Mouse (Mus musculus): ENCODE data around the gene Cldn17. TPM values are rescaled to one million over a fixed set of nuclear protein-coding genes. Genes with fewer than 3 reads are reported as not detected.

The Cldn17 gene
- polyA plus RNA-seq, 1 experiment from 2014 or later = not detected

DNA sequence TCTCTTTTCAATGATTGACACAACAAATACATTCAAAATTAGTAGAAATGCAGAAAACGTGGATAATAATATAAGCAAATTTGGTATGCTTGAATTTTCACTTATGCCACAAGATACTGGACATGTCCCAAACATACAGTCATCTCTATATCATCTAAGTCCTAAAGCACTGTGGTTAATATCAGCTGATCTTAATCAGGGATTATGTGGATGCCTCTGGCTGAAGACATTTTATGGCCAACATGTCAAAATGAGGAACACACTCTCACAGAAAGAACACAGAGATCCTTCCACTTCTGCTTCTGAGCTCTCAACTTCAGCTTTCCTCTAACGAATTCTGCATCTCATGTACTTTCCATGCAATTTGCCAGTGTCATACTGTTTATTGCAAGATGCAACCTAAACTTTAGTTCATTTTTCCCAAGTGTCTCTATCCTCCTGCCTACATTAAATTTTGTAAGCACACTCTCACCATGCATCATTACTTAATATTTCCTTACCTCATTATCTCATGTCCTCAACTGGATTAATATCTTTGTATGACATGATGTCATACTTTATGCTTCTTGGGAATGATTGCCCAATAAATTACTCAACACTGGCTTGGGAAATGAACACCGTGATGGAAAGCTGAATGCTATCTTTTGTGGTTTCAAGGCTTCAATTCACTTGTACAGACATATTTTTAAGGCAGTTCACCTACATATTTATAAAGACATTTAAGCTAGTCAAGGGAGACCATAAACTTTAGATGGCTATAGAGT, 26.6 kb downstream of the Cldn17 start:
- TF ChIP-seq EP300 (IDR thresholded peaks at IDR 0.05) (no peak), CTCF (IDR thresholded peaks at IDR 0.05) (no peak)
- no peaks in the 10 kb centered on the region for H3K36me3 ChIP-seq (ENCODE audit: insufficient read depth, low read length)
- H3K9me3 ChIP-seq (ENCODE audit: low read length) = no peaks in the 10 kb centered on the region
- no peak overlapping the region for H3K4me3 ChIP-seq (ENCODE audit: low read depth, low read length)
- no peak for ATAC-seq
- no peak overlapping the region for H3K4me2 ChIP-seq (replicated peaks; ENCODE audit: low read depth, low read length)
- no peaks in the 10 kb centered on the region for H3K4me1 ChIP-seq (ENCODE audit: insufficient read depth, low read depth, low read length)
- no peaks in the 10 kb centered on the region for H3K27me3 ChIP-seq (replicated peaks; ENCODE audit: insufficient read depth, low read length)
- no peak overlapping the region for H3K27ac ChIP-seq (ENCODE audit: low read length)
- no peak for DNase-seq (ENCODE audit: low spot score)
- WGBS = 58% methylated on average over 3 of the region's 3 CpGs
- no peak overlapping the region for H3K9ac ChIP-seq (replicated peaks; ENCODE audit: low read depth)

DNA sequence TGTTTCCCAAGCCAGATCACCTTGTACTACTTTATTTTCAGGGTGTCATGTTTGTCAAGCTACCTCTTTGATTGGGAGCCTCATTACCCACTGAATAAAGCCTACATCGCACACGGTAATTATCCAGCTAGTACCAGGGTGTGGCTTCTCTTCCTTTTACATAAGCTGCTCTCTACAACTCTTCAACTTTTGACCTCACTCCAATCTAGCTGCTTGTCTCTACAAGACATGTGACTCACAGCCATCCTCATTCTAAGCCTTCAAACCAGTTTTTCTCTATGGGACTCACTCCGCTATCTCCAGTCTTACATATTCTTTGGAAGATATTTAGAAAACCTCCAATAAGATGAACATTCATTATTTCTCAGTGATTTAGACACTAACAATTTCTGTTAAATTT, 43.5 kb downstream of the Cldn17 start:
- no peaks in the 10 kb centered on the region for H3K27me3 ChIP-seq (replicated peaks; ENCODE audit: insufficient read depth, low read length)
- no peak overlapping the region for H3K4me2 ChIP-seq (replicated peaks; ENCODE audit: low read depth, low read length)
- no peak overlapping the region for H3K9ac ChIP-seq (replicated peaks; ENCODE audit: low read depth)
- no peak for ATAC-seq
- H3K36me3 ChIP-seq (ENCODE audit: insufficient read depth, low read length) = no peaks in the 10 kb centered on the region
- TF ChIP-seq EP300 (IDR thresholded peaks at IDR 0.05) (no peak), CTCF (IDR thresholded peaks at IDR 0.05) (no peak)
- H3K4me3 ChIP-seq (ENCODE audit: low read depth, low read length) = no peak overlapping the region
- H3K4me1 ChIP-seq (ENCODE audit: insufficient read depth, low read depth, low read length) = no peaks in the 10 kb centered on the region
- no peak for DNase-seq (ENCODE audit: low spot score)
- no peak overlapping the region for H3K27ac ChIP-seq (ENCODE audit: low read length)
- H3K9me3 ChIP-seq (ENCODE audit: low read length) = no peaks in the 10 kb centered on the region
- 76% methylated on average over 3 of the region's 3 CpGs for WGBS

Other genes with a start within 250 kb of the Cldn17 start
- 0.15 and 0.25 TPM in 2 replicates for gene Grik1, start 216.7 kb downstream of the Cldn17 start, polyA plus RNA-seq (2015; fragmentation: Nextera tagmentation; extraction: Ambion mirVana)
- gene Cldn8, start 56.2 kb upstream of the Cldn17 start, polyA plus RNA-seq (2015; fragmentation: Nextera tagmentation; extraction: Ambion mirVana) = 2.1 and 2.3 TPM in 2 replicates
- gene Krtap24-1, start 105.3 kb upstream of the Cldn17 start, polyA plus RNA-seq (2015; fragmentation: Nextera tagmentation; extraction: Ambion mirVana) = not detected in 2 replicates
- not detected in 2 replicates for gene 2310079G19Rik, start 120.7 kb upstream of the Cldn17 start, polyA plus RNA-seq (2015; fragmentation: Nextera tagmentation; extraction: Ambion mirVana)
- gene Krtap26-1, start 140.8 kb upstream of the Cldn17 start, polyA plus RNA-seq (2015; fragmentation: Nextera tagmentation; extraction: Ambion mirVana) = not detected in 2 replicates
- gene Krtap27-1, start 164.7 kb upstream of the Cldn17 start, polyA plus RNA-seq (2015; fragmentation: Nextera tagmentation; extraction: Ambion mirVana) = not detected in 2 replicates
- gene 2310061N02Rik, start 201.0 kb upstream of the Cldn17 start, polyA plus RNA-seq (2015; fragmentation: Nextera tagmentation; extraction: Ambion mirVana) = not detected in 2 replicates
- gene Krtap13-1, start 221.9 kb upstream of the Cldn17 start, polyA plus RNA-seq (2015; fragmentation: Nextera tagmentation; extraction: Ambion mirVana) = not detected in 2 replicates
- gene Krtap13, start 244.7 kb upstream of the Cldn17 start, polyA plus RNA-seq (2015; fragmentation: Nextera tagmentation; extraction: Ambion mirVana) = not detected in 2 replicates

All from lung, postnatal 0 days (tissue).